Mouse (Mus musculus) heart, embryonic 15.5 days (tissue): ENCODE data around the gene Ly6g5b. TPM values are rescaled to one million over a fixed set of nuclear protein-coding genes. Genes with fewer than 3 reads are reported as not detected.
A peak's percentile ranks its signal among the peaks of the same experiment; 100 is the strongest.

ENCODE experiments used
- ATAC-seq: fragments of 200-750 bp; cut with Nextera tagmentation; replicated peaks from 2 replicates; pipeline ENCODE4 v1.8.0; 2017; ENCODE audit warnings: low read depth, moderate TSS enrichment; ENCODE audit not compliant: insufficient number of reproducible peaks, insufficient read depth, low FRiP score
- H3K27ac ChIP-seq: fragments of 300-500 bp; sonication (generic); 2 replicates; pipeline ENCODE4 v1.5.1; 2015; ENCODE audit warnings: mild to moderate bottlenecking, inconsistent platforms
- H3K27me3 ChIP-seq: fragments of 300-500 bp; sonication (generic); 2 replicates; pipeline ENCODE4 v1.6.1; 2015; ENCODE audit warnings: inconsistent platforms
- H3K36me3 ChIP-seq: fragments of 300-500 bp; sonication (generic); 2 replicates; pipeline ENCODE4 v1.6.1; 2015; ENCODE audit warnings: mild to moderate bottlenecking, inconsistent platforms
- H3K4me1 ChIP-seq: fragments of 300-500 bp; sonication (generic); replicated peaks from 2 replicates; pipeline ENCODE4 v1.6.1; 2015; ENCODE audit warnings: inconsistent platforms
- H3K4me2 ChIP-seq: fragments of 300-500 bp; sonication (generic); 2 replicates; pipeline ENCODE4 v1.6.1; 2015; ENCODE audit warnings: inconsistent platforms, mild to moderate bottlenecking, moderate library complexity
- H3K4me3 ChIP-seq: fragments of 300-500 bp; sonication (generic); 2 replicates; pipeline ENCODE4 v1.5.1; 2015; ENCODE audit warnings: mild to moderate bottlenecking, inconsistent platforms
- H3K9ac ChIP-seq: fragments of 300-500 bp; sonication (generic); 2 replicates; pipeline ENCODE4 v1.6.1; 2015; ENCODE audit warnings: mild to moderate bottlenecking, inconsistent platforms
- H3K9me3 ChIP-seq: fragments of 300-500 bp; sonication (generic); replicated peaks from 2 replicates; pipeline ENCODE4 v1.6.1; 2016; ENCODE audit warnings: inconsistent platforms
- WGBS: fragments of 180-500 bp; shearing (Covaris S2); methylation state at CpG from one replicate; pipeline ENCODE4 v1.1.7; 2015; ENCODE audit warnings: mixed read lengths; 5-methylcytosine and 5-hydroxymethylcytosine counted together
- polyA plus RNA-seq: library from polyadenylated mRNA; unstranded; fragments of >200 nt; fragmentation: Nextera tagmentation; extraction: Ambion mirVana; gene quantifications from 2 replicates; pipeline ENCODE4 v1.2.1, GENCODE M21; 2015

The Ly6g5b gene
- polyA plus RNA-seq, 1 experiment from 2014 or later, result 0.31 TPM

DNA sequence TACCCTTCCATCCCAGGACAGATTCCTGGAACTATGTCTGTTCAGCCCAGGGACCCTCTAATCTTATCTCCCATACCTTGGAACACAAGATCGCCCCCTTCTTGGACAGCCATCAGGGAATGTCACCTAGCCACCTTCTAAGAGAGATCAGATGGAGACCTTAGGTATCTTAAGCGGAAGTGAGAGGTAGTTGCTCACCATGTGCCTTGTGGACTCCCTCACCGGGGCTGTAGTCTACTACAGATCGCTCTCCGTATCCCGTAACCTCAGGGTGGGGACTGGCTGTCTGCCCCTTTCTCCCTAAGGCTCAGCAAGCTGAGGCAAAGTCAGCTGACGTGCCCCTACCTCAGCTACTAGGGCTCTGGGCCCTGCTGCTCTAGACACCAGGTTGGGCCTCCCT, 11.1 kb downstream of the Ly6g5b start:
- no peaks in the 10 kb centered on the region for H3K9me3 ChIP-seq
- no peak for ATAC-seq
- no peak overlapping the region for H3K27ac ChIP-seq
- H3K4me3 ChIP-seq, result no peak overlapping the region
- no peak overlapping the region for H3K4me2 ChIP-seq
- no peaks in the 10 kb centered on the region for H3K27me3 ChIP-seq
- WGBS, result 80% methylated on average over 7 of the region's 7 CpGs
- no peak overlapping the region for H3K9ac ChIP-seq
- H3K36me3 ChIP-seq, result peaks cover 31% of the 10 kb centered on the region
- peaks cover 19% of the 10 kb centered on the region for H3K4me1 ChIP-seq

DNA sequence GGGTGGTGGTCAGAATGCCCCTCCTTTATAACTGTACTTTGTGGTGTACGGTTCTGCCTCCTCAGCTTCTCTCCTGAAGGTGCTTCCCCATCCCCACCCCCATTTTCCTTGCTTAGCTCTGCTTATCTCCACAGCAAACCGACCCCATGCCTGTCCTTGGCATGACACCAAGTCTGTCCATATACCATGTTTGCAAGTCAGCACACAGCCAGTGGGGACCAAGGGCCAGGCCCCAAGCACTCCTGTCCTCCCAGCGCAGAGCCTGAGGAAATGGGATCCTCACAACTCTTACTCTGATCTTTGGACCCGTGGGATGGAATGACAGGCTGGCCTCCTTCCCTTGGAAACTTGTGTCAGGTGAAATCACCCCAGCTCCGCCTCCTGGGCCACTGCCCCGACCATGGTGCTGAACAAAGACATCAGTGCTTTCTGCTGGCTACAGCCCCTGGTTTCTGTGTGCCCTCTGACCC, 12.0 kb downstream of the Ly6g5b start:
- no peak overlapping the region for H3K9ac ChIP-seq
- ATAC-seq, result no peak; the same call in 1 of the 2 replicates
- no peak overlapping the region for H3K4me2 ChIP-seq
- H3K27ac ChIP-seq, result no peak overlapping the region
- WGBS, result 41% methylated on average over 6 of the region's 6 CpGs
- H3K4me3 ChIP-seq, result no peak overlapping the region
- no peaks in the 10 kb centered on the region for H3K9me3 ChIP-seq
- no peaks in the 10 kb centered on the region for H3K27me3 ChIP-seq
- H3K4me1 ChIP-seq, result peaks cover 19% of the 10 kb centered on the region
- peaks cover 40% of the 10 kb centered on the region for H3K36me3 ChIP-seq

DNA sequence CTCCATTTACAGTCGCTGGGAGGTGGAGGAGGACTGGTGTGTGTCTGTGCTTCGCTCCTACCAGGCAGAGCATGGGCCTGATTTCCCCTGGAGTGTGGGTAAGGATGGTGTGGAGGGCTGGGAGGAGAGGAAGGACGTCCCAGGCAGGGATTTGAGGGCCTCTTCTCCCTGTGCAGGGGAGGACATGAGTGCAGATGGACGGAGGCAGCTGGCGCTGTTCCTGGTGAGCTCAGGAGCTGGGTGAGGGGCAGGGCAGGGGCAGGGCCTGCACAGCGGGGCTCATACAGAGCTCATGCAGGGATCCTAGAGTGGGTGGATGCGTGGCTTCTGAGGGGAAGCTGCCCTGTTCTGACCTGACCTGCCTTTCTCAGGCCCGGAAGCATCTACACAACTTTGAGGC, 12.9 kb downstream of the Ly6g5b start:
- WGBS, result 58% methylated on average over 8 of the region's 8 CpGs
- no peak overlapping the region for H3K4me2 ChIP-seq
- no peak overlapping the region for H3K9ac ChIP-seq
- 0 out of 2 replicates have a peak overlapping the region, but pooled peaks have one; percentile 1 for H3K27ac ChIP-seq
- peaks cover 49% of the 10 kb centered on the region for H3K36me3 ChIP-seq
- H3K27me3 ChIP-seq, result no peaks in the 10 kb centered on the region
- H3K9me3 ChIP-seq, result no peaks in the 10 kb centered on the region
- H3K4me3 ChIP-seq, result no peak overlapping the region
- H3K4me1 ChIP-seq, result peaks cover 19% of the 10 kb centered on the region
- ATAC-seq, result peak; percentile 40; the same call in 1 of the 2 replicates

DNA sequence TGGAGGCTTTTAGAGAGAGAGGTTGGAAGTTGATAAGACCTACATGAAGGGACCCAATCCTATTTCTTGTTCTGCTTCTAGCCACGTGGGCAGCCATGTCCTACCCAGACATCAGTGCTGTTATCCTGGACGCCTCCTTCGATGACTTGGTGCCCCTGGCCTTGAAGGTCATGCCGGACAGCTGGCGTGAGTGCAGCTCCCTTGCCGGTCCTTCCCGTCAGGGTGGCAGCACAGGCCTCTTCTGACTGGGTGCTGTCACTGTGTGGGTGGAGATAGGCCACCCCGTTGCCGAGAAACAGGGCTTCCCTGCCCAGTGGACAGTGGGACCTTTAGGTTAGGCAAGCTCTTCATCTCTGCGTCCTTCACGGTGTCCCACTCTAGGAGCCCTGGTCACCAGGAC, 14.1 kb downstream of the Ly6g5b start:
- peaks cover 61% of the 10 kb centered on the region for H3K36me3 ChIP-seq
- no peak overlapping the region for H3K4me3 ChIP-seq
- H3K4me1 ChIP-seq, result peaks cover 17% of the 10 kb centered on the region
- no peak for ATAC-seq
- H3K27me3 ChIP-seq, result no peaks in the 10 kb centered on the region
- no peak overlapping the region for H3K4me2 ChIP-seq
- WGBS, result 79% methylated on average over 11 of the region's 11 CpGs
- no peaks in the 10 kb centered on the region for H3K9me3 ChIP-seq
- H3K9ac ChIP-seq, result no peak overlapping the region
- no peak overlapping the region for H3K27ac ChIP-seq

DNA sequence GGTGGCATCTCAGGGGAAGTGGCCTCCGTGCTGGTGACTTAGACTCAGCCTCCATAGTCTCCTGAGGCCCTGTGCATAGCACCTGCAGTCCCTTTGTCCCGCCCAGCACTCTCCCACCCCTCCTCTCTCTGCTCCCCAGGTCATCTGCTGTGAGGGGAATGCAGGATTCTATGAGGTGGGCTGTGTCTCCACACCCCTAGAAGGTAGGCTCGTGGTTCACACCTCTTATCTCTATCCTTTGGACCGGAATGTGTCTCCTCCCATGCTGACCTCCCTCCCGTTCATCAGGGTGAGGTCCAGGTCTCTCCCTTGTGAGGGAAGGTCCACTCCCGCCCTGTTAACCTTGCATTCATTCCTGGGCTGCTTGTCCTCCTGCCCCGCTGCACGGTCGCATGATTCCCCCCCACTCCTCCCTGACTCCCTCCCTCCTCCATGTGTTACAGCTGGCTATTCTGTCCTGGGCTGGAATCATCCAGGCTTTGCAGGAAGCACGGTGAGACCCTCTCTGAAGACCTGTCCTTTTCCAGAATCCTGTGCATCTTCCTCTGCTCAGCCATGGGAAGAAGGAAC, 14.9 kb downstream of the Ly6g5b start:
- H3K9ac ChIP-seq, result no peak overlapping the region
- no peaks in the 10 kb centered on the region for H3K27me3 ChIP-seq
- 59% methylated on average over 10 of the region's 10 CpGs for WGBS
- no peak for ATAC-seq
- H3K9me3 ChIP-seq, result no peaks in the 10 kb centered on the region
- H3K4me2 ChIP-seq, result no peak overlapping the region
- H3K27ac ChIP-seq, result no peak overlapping the region
- H3K4me1 ChIP-seq, result peaks cover 13% of the 10 kb centered on the region
- peaks cover 65% of the 10 kb centered on the region for H3K36me3 ChIP-seq
- no peak overlapping the region for H3K4me3 ChIP-seq

DNA sequence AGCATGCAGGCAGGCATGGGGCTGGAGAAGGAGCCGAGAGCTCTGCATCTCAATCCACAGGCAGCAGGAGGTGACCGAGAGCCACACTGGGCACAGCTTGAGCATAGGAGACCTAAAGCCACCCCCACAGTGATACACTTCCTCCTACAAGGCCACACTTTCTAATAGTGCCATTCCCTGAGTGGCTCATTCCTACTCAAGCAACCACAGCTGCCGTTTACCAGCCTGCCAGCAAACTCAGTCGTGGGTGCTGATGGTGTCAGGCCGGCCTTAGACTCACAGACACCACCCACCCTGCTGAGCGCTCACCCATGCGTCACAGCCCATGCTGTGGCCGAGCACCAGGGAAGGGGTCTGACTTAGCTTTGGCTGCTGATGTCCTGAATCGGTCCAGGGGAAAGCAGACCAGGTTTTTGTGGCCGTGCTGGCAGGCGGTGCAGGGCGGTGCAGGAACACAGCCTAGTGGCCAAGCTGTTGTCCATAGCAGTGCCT, 18.0 kb downstream of the Ly6g5b start:
- no peak for ATAC-seq
- 86% methylated on average over 12 of the region's 12 CpGs for WGBS
- no peak overlapping the region for H3K4me3 ChIP-seq
- H3K27ac ChIP-seq, result no peak overlapping the region
- H3K9ac ChIP-seq, result no peak overlapping the region
- no peaks in the 10 kb centered on the region for H3K27me3 ChIP-seq
- H3K4me1 ChIP-seq, result peaks cover 3% of the 10 kb centered on the region; the same call in 1 of the 2 replicates
- H3K9me3 ChIP-seq, result no peaks in the 10 kb centered on the region
- H3K36me3 ChIP-seq, result peaks cover 88% of the 10 kb centered on the region
- H3K4me2 ChIP-seq, result no peak overlapping the region

DNA sequence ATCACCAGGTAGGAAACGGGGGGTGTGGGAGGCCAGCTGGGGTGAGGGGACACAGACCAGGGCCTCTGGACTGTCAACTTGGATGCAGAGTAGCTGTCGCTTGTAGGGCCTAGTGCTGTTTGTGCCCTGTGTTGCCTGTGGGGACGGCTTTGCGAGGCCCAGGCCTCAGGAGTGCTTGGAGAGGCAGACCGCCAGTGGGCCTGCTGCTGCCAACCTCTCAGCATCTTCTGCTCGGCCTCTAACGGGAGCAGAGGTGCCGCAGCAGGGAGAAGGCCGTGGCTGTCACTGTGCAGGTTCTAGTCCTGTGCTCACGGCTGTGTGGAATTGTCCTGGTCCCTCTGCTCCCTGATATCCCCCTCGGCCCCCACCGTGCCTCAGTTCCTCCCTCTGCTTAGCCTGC, 18.6 kb downstream of the Ly6g5b start:
- H3K4me3 ChIP-seq, result no peak overlapping the region
- ATAC-seq, result no peak
- no peak overlapping the region for H3K9ac ChIP-seq
- no peaks in the 10 kb centered on the region for H3K4me1 ChIP-seq
- no peak overlapping the region for H3K4me2 ChIP-seq
- peaks cover 85% of the 10 kb centered on the region for H3K36me3 ChIP-seq
- H3K27me3 ChIP-seq, result no peaks in the 10 kb centered on the region
- WGBS, result 87% methylated on average over 12 of the region's 12 CpGs
- H3K27ac ChIP-seq, result no peak overlapping the region; the same call in 1 of the 2 replicates
- H3K9me3 ChIP-seq, result no peaks in the 10 kb centered on the region

DNA sequence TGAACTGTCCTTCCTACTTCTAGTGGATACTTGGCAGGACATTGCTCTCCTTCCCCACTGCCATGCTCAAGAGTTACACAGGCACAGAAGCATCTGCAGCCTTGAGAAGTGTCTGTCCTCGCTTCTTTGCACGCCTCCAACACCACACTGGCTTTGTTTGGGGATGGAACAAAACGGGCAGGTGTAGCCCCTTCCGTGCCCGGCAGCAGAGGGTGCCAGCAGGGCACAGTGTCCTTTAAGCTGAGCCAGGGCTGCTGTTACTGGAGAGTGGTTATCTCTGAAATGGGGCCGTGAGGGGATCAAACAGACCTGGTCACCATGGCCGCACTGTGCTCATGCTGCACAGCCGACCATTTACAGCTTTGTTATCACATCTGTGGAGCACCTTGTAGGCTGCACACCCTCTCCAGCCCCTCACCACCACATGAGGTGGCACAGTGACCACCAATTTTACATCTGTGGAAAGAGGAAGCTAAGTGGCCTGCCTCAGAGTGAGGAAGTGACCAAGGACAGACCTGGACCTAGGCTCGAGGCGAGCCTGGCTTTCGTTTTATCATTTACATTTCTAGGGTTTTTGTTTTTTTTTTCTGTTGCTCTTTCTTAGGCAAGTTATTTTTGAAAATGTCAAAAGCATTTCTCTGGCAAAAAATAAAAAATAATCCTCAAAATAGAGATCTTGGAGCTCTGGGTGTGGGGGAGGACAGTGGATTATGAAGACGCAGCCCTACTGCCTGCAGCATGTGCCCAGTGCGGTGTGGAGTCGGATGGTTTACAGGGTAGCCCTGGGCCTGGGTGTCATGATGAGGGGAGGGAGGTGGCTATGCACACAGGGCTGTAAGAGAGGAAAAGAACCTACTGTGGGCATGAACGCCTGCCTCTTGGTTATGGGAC, 20.5 kb downstream of the Ly6g5b start:
- H3K9ac ChIP-seq, result no peak overlapping the region
- no peaks in the 10 kb centered on the region for H3K27me3 ChIP-seq
- H3K9me3 ChIP-seq, result no peaks in the 10 kb centered on the region
- H3K4me2 ChIP-seq, result no peak overlapping the region
- H3K27ac ChIP-seq, result no peak overlapping the region
- no peak overlapping the region for H3K4me3 ChIP-seq
- H3K4me1 ChIP-seq, result peaks cover 11% of the 10 kb centered on the region
- no peak for ATAC-seq
- 76% methylated on average over 15 of the region's 15 CpGs for WGBS
- peaks cover 72% of the 10 kb centered on the region for H3K36me3 ChIP-seq

DNA sequence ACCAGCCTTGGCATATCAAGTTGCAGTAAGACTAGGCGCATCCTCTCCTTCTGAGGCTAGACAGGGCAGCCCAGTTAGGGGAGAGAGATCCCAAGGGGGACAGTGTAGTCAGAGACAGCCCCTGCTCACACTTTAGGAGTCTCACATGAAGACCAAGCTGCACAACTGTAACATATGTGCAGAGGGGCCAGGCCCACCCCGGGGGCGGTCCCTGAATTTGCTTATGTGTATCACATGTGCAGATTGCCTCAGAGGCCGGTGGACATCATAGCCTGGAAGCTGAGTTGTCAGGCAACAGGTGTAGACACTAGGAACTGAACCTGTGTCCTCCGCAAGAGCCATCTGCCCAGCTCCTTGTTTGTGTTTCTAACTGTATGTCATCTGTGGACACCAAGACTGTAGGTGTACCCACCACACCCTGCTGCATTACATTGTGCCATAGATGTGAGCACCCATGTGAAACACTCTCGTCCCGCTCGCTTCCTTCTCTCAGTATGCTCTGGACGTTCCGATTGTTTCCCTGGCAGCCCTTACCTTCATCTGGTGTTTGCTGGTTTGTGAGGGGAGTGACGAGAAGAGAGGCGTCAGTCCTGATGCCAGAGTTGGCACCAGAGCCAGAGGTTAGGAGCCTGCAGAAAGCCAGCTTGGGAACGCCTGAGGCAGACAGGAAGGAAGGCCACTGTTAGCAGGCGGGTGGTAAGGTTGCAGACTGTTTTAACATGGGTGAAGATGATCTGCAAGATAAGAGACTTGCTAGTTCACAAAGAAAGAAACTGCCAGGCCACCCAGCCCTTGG, 22.6 kb downstream of the Ly6g5b start:
- Histone ChIP-seq H3K27me3 (no peaks in the 10 kb centered on the region), H3K4me3 (no peak overlapping the region), H3K4me1 (peaks cover 11% of the 10 kb centered on the region), H3K36me3 (peaks cover 53% of the 10 kb centered on the region), H3K9me3 (no peaks in the 10 kb centered on the region), H3K4me2 (no peak overlapping the region), H3K9ac (no peak overlapping the region), H3K27ac (no peak overlapping the region)
- ATAC-seq, result no peak
- 86% methylated on average over 14 of the region's 14 CpGs for WGBS

DNA sequence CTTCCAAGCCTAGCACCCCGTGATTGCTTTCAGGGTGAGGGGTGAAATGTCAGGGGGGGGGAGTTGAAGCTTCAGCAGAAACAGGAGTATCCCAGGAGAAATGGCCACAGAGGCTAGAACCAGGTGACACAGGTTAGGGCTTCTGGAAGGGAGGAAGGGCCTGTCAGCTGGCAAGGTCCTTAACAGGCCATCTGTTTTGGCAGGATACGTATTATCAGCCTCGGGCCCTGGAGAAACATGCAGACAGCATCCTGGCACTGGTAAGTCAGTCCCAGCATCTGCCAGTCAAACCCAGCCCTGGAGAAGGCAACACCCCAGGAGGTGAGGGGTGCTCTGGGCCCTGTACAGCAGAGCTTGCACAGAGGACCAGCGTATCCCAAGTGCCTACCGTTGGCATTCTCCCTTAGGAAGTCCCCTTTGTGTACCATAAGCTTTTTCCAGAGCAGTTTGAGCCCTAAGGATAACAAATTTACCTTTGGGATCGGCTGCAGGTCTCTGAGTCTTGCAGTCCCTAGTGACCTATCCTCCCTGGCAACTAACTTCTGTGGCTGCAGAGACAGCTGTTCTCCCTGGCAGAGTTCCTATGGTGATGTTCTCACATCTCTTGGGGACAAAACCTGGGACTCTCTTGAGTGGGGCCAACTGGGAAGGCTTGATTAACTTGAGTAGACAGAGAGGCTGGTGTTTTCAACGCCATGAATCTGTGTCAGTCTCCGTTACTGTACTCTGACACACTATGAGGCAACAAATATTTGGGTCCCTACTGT, 24.9 kb downstream of the Ly6g5b start:
- H3K9ac ChIP-seq, result peak overlapping the region; percentile 82
- peak overlapping the region; percentile 95 for H3K27ac ChIP-seq
- no peaks in the 10 kb centered on the region for H3K27me3 ChIP-seq
- WGBS, result 55% methylated on average over 8 of the region's 8 CpGs
- H3K4me2 ChIP-seq, result peak overlapping the region; percentile 74
- peaks cover 11% of the 10 kb centered on the region for H3K4me1 ChIP-seq
- peak overlapping the region; percentile 59 for H3K4me3 ChIP-seq
- ATAC-seq, result no peak
- H3K9me3 ChIP-seq, result no peaks in the 10 kb centered on the region
- peaks cover 35% of the 10 kb centered on the region for H3K36me3 ChIP-seq
